Mouse (Mus musculus) adrenal gland, postnatal 10 days (tissue): Measurements from ENCODE around the gene Ankrd7. TPM values are rescaled to one million over a fixed set of nuclear protein-coding genes. Genes with fewer than 3 reads are reported as not detected.
A peak's percentile ranks its signal among the peaks of the same experiment; 100 is the strongest.
"Not testable (repeated sequence)": the region's sequence is repeated elsewhere in the genome, so short reads cannot be mapped to it uniquely, and the experiment has no call there.

Experiments used
- DNase-seq: peaks from one replicate; pipeline ENCODE4 v3.0.0; 2021; ENCODE audit warnings: mixed read lengths
- long read RNA-seq, 2 experiments: library from polyadenylated mRNA; stranded (forward); transcript quantifications; one replicate each; pipeline ENCODE4 v2.0.0; 2021
- total RNA-seq, 2 experiments: library from RNA; stranded (reverse); gene quantifications; 2 replicates each; pipeline ENCODE4 v1.2.3; 2021

The Ankrd7 gene
- total RNA-seq: not detected
- long read RNA-seq, experiment 1: 0 reads
- long read RNA-seq, experiment 2: 0 reads

- DNase-seq: no peak
Observed at GRCm38 (mm10) chr6:18866018-18866417, at the start of gene Ankrd7. Gene Ankrd7 (plus strand): TSS chr6:18866318.

GRCm38 (mm10) chr6:18819343-18819742 is 46.8 kb upstream of the Ankrd7 start:
- peak; percentile 69 for DNase-seq

- no peak for DNase-seq
Observed at GRCm38 (mm10) chr6:18820246-18820645, 45.9 kb upstream of the Ankrd7 start.

- no peak for DNase-seq
Observed at GRCm38 (mm10) chr6:18822812-18823211, 43.3 kb upstream of the Ankrd7 start.

GRCm38 (mm10) chr6:18832958-18833357 is 33.2 kb upstream of the Ankrd7 start:
- no peak for DNase-seq

GRCm38 (mm10) chr6:18844529-18844928 is 21.6 kb upstream of the Ankrd7 start:
- DNase-seq: not testable (repeated sequence)

- DNase-seq: not testable (repeated sequence)
Observed at GRCm38 (mm10) chr6:18845571-18845970, 20.5 kb upstream of the Ankrd7 start.

GRCm38 (mm10) chr6:18848051-18848701 is 17.9 kb upstream of the Ankrd7 start, which contains the start of gene Lsm8:
Gene Lsm8 (plus strand): TSS chr6:18848579.
- DNase-seq: peak; percentile 98

GRCm38 (mm10) chr6:18848702-18849061 is 17.4 kb upstream of the Ankrd7 start:
- no peak for DNase-seq

- no peak for DNase-seq
Observed at GRCm38 (mm10) chr6:18855323-18855722, 10.8 kb upstream of the Ankrd7 start.

GRCm38 (mm10) chr6:18856487-18857078 is 9.5 kb upstream of the Ankrd7 start:
- no peak for DNase-seq

- DNase-seq: no peak
Observed at GRCm38 (mm10) chr6:18889030-18889429, 22.9 kb downstream of the Ankrd7 start.

GRCm38 (mm10) chr6:18894142-18894541 is 28.0 kb downstream of the Ankrd7 start:
- no peak for DNase-seq

GRCm38 (mm10) chr6:18907173-18907572 is 41.1 kb downstream of the Ankrd7 start:
- no peak for DNase-seq

- no peak for DNase-seq
Observed at GRCm38 (mm10) chr6:18913179-18913578, 47.1 kb downstream of the Ankrd7 start.

GRCm38 (mm10) chr6:18916021-18916420 is 49.9 kb downstream of the Ankrd7 start:
- no peak for DNase-seq

GRCm38 (mm10) chr6:18916471-18916870 is 50.4 kb downstream of the Ankrd7 start:
- DNase-seq: no peak

Other genes with a start within 250 kb of the Ankrd7 start
- gene Lsm8, start 17.7 kb upstream of the Ankrd7 start, total RNA-seq: 10 to 100 TPM; 32.7 to 32.9 TPM